Mouse (Mus musculus) neural tube, embryonic 14.5 days (tissue): Measurements from ENCODE around the gene Atf6. TPM values are rescaled to one million over a fixed set of nuclear protein-coding genes. Genes with fewer than 3 reads are reported as not detected.

Experiments used
- ATAC-seq: fragments of 200-750 bp; cut with Nextera tagmentation; 2 replicates; pipeline ENCODE4 v1.8.0; 2017; ENCODE audit warnings: low read depth, mild to moderate bottlenecking, moderate TSS enrichment, moderate library complexity
- H3K27ac ChIP-seq: fragments of 300-500 bp; sonication (generic); 2 replicates; pipeline ENCODE4 v1.5.1; 2014; ENCODE audit warnings: low read depth, mild to moderate bottlenecking, control low read depth, low read length, moderate library complexity, mixed read lengths
- H3K27me3 ChIP-seq: fragments of 300-500 bp; sonication (generic); 2 replicates; pipeline ENCODE4 v1.6.1; 2014; ENCODE audit warnings: low read length; ENCODE audit not compliant: control insufficient read depth, insufficient read depth
- H3K36me3 ChIP-seq: fragments of 300-500 bp; sonication (generic); 2 replicates; pipeline ENCODE4 v1.6.1; 2014; ENCODE audit warnings: low read length, mixed read lengths; ENCODE audit not compliant: control insufficient read depth, insufficient read depth
- H3K4me1 ChIP-seq: fragments of 300-500 bp; sonication (generic); 2 replicates; pipeline ENCODE4 v1.6.1; 2014; ENCODE audit warnings: low read length; ENCODE audit not compliant: control insufficient read depth, insufficient read depth
- H3K4me2 ChIP-seq: fragments of 300-500 bp; sonication (generic); 2 replicates; pipeline ENCODE4 v1.6.1; 2014; ENCODE audit warnings: mild to moderate bottlenecking, low read depth, low read length, control low read depth
- H3K4me3 ChIP-seq: fragments of 300-500 bp; sonication (generic); 2 replicates; pipeline ENCODE4 v1.5.1; 2014; ENCODE audit warnings: low read depth, low read length, control low read depth, mixed read lengths
- H3K9ac ChIP-seq: fragments of 300-500 bp; sonication (generic); replicated peaks from 2 replicates; pipeline ENCODE4 v1.6.1; 2014; ENCODE audit warnings: low read depth, mild to moderate bottlenecking, control low read depth, low read length, mixed read lengths
- H3K9me3 ChIP-seq: fragments of 300-500 bp; sonication (generic); 2 replicates; pipeline ENCODE4 v1.6.1; 2016; ENCODE audit warnings: low read length; ENCODE audit not compliant: control insufficient read depth
- WGBS: fragments of 180-500 bp; shearing (Covaris S2); extraction: QIAGEN DNeasy Blood & Tissue Kit; methylation state at CpG from one replicate; pipeline ENCODE4 v1.1.7; 2014; 5-methylcytosine and 5-hydroxymethylcytosine counted together
- polyA plus RNA-seq: library from polyadenylated mRNA; unstranded; fragments of >200 nt; fragmentation: Nextera tagmentation; extraction: Ambion mirVana; gene quantifications from 2 replicates; pipeline ENCODE4 v1.2.1, GENCODE M21; 2014

The Atf6 gene
- polyA plus RNA-seq, 1 experiment from 2014 or later: 10.1 TPM

- no peak overlapping the region for H3K27ac ChIP-seq
- no peaks in the 10 kb centered on the region for H3K36me3 ChIP-seq
- no peaks in the 10 kb centered on the region for H3K27me3 ChIP-seq
- 87% methylated on average over 11 of the region's 11 CpGs for WGBS
- H3K4me1 ChIP-seq: no peaks in the 10 kb centered on the region
- H3K9me3 ChIP-seq: no peaks in the 10 kb centered on the region
- no peak overlapping the region for H3K9ac ChIP-seq
- no peak for ATAC-seq
- no peak overlapping the region for H3K4me3 ChIP-seq
- H3K4me2 ChIP-seq: no peak overlapping the region
Observed at GRCm38 (mm10) chr1:170664620-170665185, 202.9 kb downstream of the Atf6 start.

- no peak for ATAC-seq
Observed at GRCm38 (mm10) chr1:170659260-170659659, 208.3 kb downstream of the Atf6 start.

GRCm38 (mm10) chr1:170657643-170658314, 209.8 kb downstream of the Atf6 start:
- Histone ChIP-seq H3K27ac (no peak overlapping the region), H3K4me1 (no peaks in the 10 kb centered on the region), H3K36me3 (no peaks in the 10 kb centered on the region), H3K9me3 (no peaks in the 10 kb centered on the region), H3K4me2 (no peak overlapping the region), H3K9ac (no peak overlapping the region), H3K27me3 (no peaks in the 10 kb centered on the region), H3K4me3 (no peak overlapping the region)
- 0 out of 2 replicates have a peak, but pooled peaks have one; percentile 2 for ATAC-seq
- WGBS: 45% methylated on average over 13 of the region's 13 CpGs

More at GRCm38 (mm10) chr1:170659260-170659659, 208.3 kb downstream of the Atf6 start:
- Histone ChIP-seq H3K4me3 (no peak overlapping the region), H3K36me3 (no peaks in the 10 kb centered on the region), H3K9ac (no peak overlapping the region), H3K9me3 (no peaks in the 10 kb centered on the region), H3K27ac (no peak overlapping the region), H3K4me1 (no peaks in the 10 kb centered on the region), H3K27me3 (no peaks in the 10 kb centered on the region), H3K4me2 (no peak overlapping the region)
- 87% methylated on average over 13 of the region's 13 CpGs for WGBS

- no peaks in the 10 kb centered on the region for H3K9me3 ChIP-seq
- no peaks in the 10 kb centered on the region for H3K27me3 ChIP-seq
- no peak overlapping the region for H3K4me2 ChIP-seq
- H3K36me3 ChIP-seq: no peaks in the 10 kb centered on the region
- H3K9ac ChIP-seq: no peak overlapping the region
- no peak overlapping the region for H3K27ac ChIP-seq
- no peaks in the 10 kb centered on the region for H3K4me1 ChIP-seq
- 30% methylated on average over 2 of the region's 2 CpGs for WGBS
- H3K4me3 ChIP-seq: no peak overlapping the region
- ATAC-seq: peak; percentile 36; the same call in 1 of the 2 replicates
Observed at GRCm38 (mm10) chr1:170657228-170657521, 210.4 kb downstream of the Atf6 start.

GRCm38 (mm10) chr1:170656518-170657227, 210.9 kb downstream of the Atf6 start:
- peak; percentile 37; the same call in 1 of the 2 replicates for ATAC-seq
- H3K36me3 ChIP-seq: no peaks in the 10 kb centered on the region

GRCm38 (mm10) chr1:170655280-170655917, 212.2 kb downstream of the Atf6 start:
- Histone ChIP-seq H3K9me3 (no peaks in the 10 kb centered on the region), H3K9ac (no peak overlapping the region), H3K27ac (no peak overlapping the region), H3K36me3 (no peaks in the 10 kb centered on the region), H3K4me3 (no peak overlapping the region), H3K27me3 (no peaks in the 10 kb centered on the region), H3K4me2 (no peak overlapping the region), H3K4me1 (no peaks in the 10 kb centered on the region)
- peak; percentile 70; the same call in 1 of the 2 replicates for ATAC-seq
- WGBS: 52% methylated on average over 5 of the region's 5 CpGs

More at GRCm38 (mm10) chr1:170656518-170657227, 210.9 kb downstream of the Atf6 start:
- Histone ChIP-seq H3K27me3 (no peaks in the 10 kb centered on the region), H3K4me3 (no peak overlapping the region), H3K9me3 (no peaks in the 10 kb centered on the region), H3K4me2 (no peak overlapping the region), H3K4me1 (no peaks in the 10 kb centered on the region), H3K27ac (no peak overlapping the region), H3K9ac (no peak overlapping the region)
- WGBS: 58% methylated on average over 11 of the region's 11 CpGs

Other genes starting within 250 kb of the Atf6 start
- 3.6 and 10.0 TPM in 2 replicates for gene Olfml2b, start 223.2 kb downstream of the Atf6 start, polyA plus RNA-seq
- 0.62 TPM in 1 of 2 replicates, not detected in the other for gene Gm26620, start 17.3 kb upstream of the Atf6 start, polyA plus RNA-seq
- gene Dusp12, start 17.8 kb upstream of the Atf6 start, polyA plus RNA-seq: 44.6 and 51.0 TPM in 2 replicates
- gene Fcrlb, start 45.2 kb upstream of the Atf6 start, polyA plus RNA-seq: 0.70 and 1.2 TPM in 2 replicates
- not detected in 2 replicates for gene Fcrla, start 59.8 kb upstream of the Atf6 start, polyA plus RNA-seq
- 0.20 and 0.75 TPM in 2 replicates for gene Fcgr2b, start 108.8 kb upstream of the Atf6 start, polyA plus RNA-seq
- gene Fcgr4, start 151.1 kb upstream of the Atf6 start, polyA plus RNA-seq: 0.49 TPM in 1 of 2 replicates, not detected in the other
- 5.5 and 8.8 TPM in 2 replicates for gene Fcgr3, start 197.2 kb upstream of the Atf6 start, polyA plus RNA-seq
- 2.4 and 5.0 TPM in 2 replicates for gene Cfap126, start 246.1 kb upstream of the Atf6 start, polyA plus RNA-seq